8 mouse cellular contexts compared by ENCODE assay signal in genomic region chr10:36974676-36975520, GRCm38 (mm10). TPM values are rescaled to one million over a fixed set of nuclear protein-coding genes. Genes with fewer than 3 reads are reported as not detected.
DNase-seq lines count a peak whose midpoint lies in the region; ATAC-seq and TF ChIP-seq lines count a peak whose summit lies in the region.

No protein-coding gene starts in this region.

- no peaks in the 10 kb centered on the region for H3K9me3 ChIP-seq in limb, embryonic 11.5 days (ENCODE audit: control insufficient read depth, low read length)
- H3K9me3 ChIP-seq in midbrain, embryonic 12.5 days, result no peaks in the 10 kb centered on the region; the same call in 1 of the 2 replicates

- peak; percentile 79 to 95 for DNase-seq in adrenal gland, adult (ENCODE audit: inconsistent age in 2 of 2, low spot score in 1 of 2)
- no peak for DNase-seq in adrenal gland, adult 2 months
- DNase-seq in embryo, embryonic 10.5 days (ENCODE audit: low spot score), result peak; percentile 65
- DNase-seq in gastrocnemius, postnatal 25 days, result peak; percentile 80
- DNase-seq in kidney, adult 2 months, result peak; percentile 68
- DNase-seq in limb, embryonic 11.5 days (ENCODE audit: low spot score), result peak; percentile 80

- H3K4me2 ChIP-seq in limb, embryonic 11.5 days (ENCODE audit: low read depth, severe bottlenecking), result peak overlapping the region; percentile 54
- peak overlapping the region; percentile 62 for H3K4me2 ChIP-seq in midbrain, embryonic 12.5 days (replicated peaks)

- TF ChIP-seq POLR2A in kidney, adult 2 months (IDR thresholded peaks at IDR 0.05; ENCODE audit: low read depth, low read length), result no peak
- TF ChIP-seq POLR2A in small intestine, adult 2 months (IDR thresholded peaks at IDR 0.05; ENCODE audit: low read depth, low read length), result no peak; the same call in 1 of the 2 replicates

- peak overlapping the region; percentile 87 for H3K4me3 ChIP-seq in kidney, adult 2 months (ENCODE audit: insufficient read depth, low read depth, low read length)
- peak overlapping the region; percentile 94 for H3K4me3 ChIP-seq in limb, embryonic 11.5 days (ENCODE audit: low read depth, low read length)
- H3K4me3 ChIP-seq in midbrain, embryonic 12.5 days, result peak overlapping the region; percentile 97
- H3K4me3 ChIP-seq in small intestine, adult 2 months (ENCODE audit: low read depth, low read length), result peak overlapping the region; percentile 71

- H3K27me3 ChIP-seq in kidney, adult 2 months (replicated peaks; ENCODE audit: control insufficient read depth, insufficient read depth, low read length), result no peaks in the 10 kb centered on the region
- no peaks in the 10 kb centered on the region for H3K27me3 ChIP-seq in limb, embryonic 11.5 days (ENCODE audit: control insufficient read depth, insufficient read depth, low read length)
- peaks cover 13% of the 10 kb centered on the region for H3K27me3 ChIP-seq in midbrain, embryonic 12.5 days
- H3K27me3 ChIP-seq in small intestine, adult 2 months (ENCODE audit: control insufficient read depth, insufficient read depth, low read length), result no peaks in the 10 kb centered on the region

- peak overlapping the region; percentile 95 for H3K27ac ChIP-seq in kidney, adult 2 months (ENCODE audit: insufficient read depth, low read depth, low read length)
- H3K27ac ChIP-seq in limb, embryonic 11.5 days (replicated peaks; ENCODE audit: low read depth, low read length), result peak overlapping the region; percentile 96
- H3K27ac ChIP-seq in midbrain, embryonic 12.5 days (replicated peaks), result peak overlapping the region; percentile 99
- peak overlapping the region; percentile 82 for H3K27ac ChIP-seq in small intestine, adult 2 months (ENCODE audit: insufficient read depth, low read depth, low read length)

- H3K4me1 ChIP-seq in kidney, adult 2 months (ENCODE audit: control insufficient read depth, insufficient read depth, low read length), result peaks cover 10% of the 10 kb centered on the region; the same call in 1 of the 2 replicates
- H3K4me1 ChIP-seq in limb, embryonic 11.5 days (ENCODE audit: control insufficient read depth, insufficient read depth, low read length), result no peaks in the 10 kb centered on the region
- H3K4me1 ChIP-seq in midbrain, embryonic 12.5 days, result peaks cover 20% of the 10 kb centered on the region
- peaks cover 2% of the 10 kb centered on the region for H3K4me1 ChIP-seq in small intestine, adult 2 months (ENCODE audit: control insufficient read depth, insufficient read depth, insufficient read length, low read length)

- H3K9ac ChIP-seq in limb, embryonic 11.5 days (ENCODE audit: low read length), result peak overlapping the region; percentile 97
- H3K9ac ChIP-seq in midbrain, embryonic 12.5 days (replicated peaks), result peak overlapping the region; percentile 99

- no peaks in the 10 kb centered on the region for H3K36me3 ChIP-seq in kidney, adult 2 months (ENCODE audit: control insufficient read depth, insufficient read depth, low read length)
- no peaks in the 10 kb centered on the region for H3K36me3 ChIP-seq in limb, embryonic 11.5 days (ENCODE audit: control insufficient read depth, insufficient read depth, low read length)
- 0 out of 2 replicates have a peak, but pooled peaks cover 3% of the 10 kb centered on the region for H3K36me3 ChIP-seq in midbrain, embryonic 12.5 days
- no peaks in the 10 kb centered on the region for H3K36me3 ChIP-seq in small intestine, adult 2 months (ENCODE audit: control insufficient read depth, insufficient read depth, low read length)

- WGBS in kidney, adult 2 months, result under 1% methylated on average over 63 of the region's 63 CpGs
- WGBS in limb, embryonic 11.5 days, result under 1% methylated on average over 58 of the region's 63 CpGs
- under 1% methylated on average over 51 of the region's 63 CpGs for WGBS in midbrain, embryonic 12.5 days
- WGBS in small intestine, adult 2 months, result under 1% methylated on average over 61 of the region's 63 CpGs

- ATAC-seq in limb, embryonic 11.5 days (ENCODE audit: insufficient number of reproducible peaks, low FRiP score, low TSS enrichment, low read depth), result peak; percentile 79
- ATAC-seq in midbrain, embryonic 12.5 days (ENCODE audit: low FRiP score, low read depth), result peak; percentile 82

- no peak for TF ChIP-seq CTCF in kidney, adult 2 months (conservative IDR thresholded peaks at IDR 0.05; ENCODE audit: insufficient read depth, insufficient read length, low read depth, low read length)
- TF ChIP-seq CTCF in small intestine, adult 2 months (IDR thresholded peaks at IDR 0.05; ENCODE audit: extremely low read depth, insufficient read length, insufficient replicate concordance, low read depth, low read length), result no peak

RNA-seq across cellular contexts. Expression of gene Hdac2, which starts 0.6 kb away (rescaled TPM):
- total RNA-seq in adrenal gland, adult 2 months (2021), result 10 to 100 TPM; 84.0 to 87.4 TPM
- polyA plus RNA-seq in adrenal gland, adult 2 months (2012; rRNA removed), result 18.0 and 30.0 TPM in 2 replicates
- 10 to 100 TPM; 50.0 to 58.5 TPM for total RNA-seq in gastrocnemius, postnatal 25 days (2021)
- polyA plus RNA-seq in kidney, adult 2 months (2012; rRNA removed), result 7.3 and 11.4 TPM in 2 replicates
- 374 and 394 TPM in 2 replicates for polyA plus RNA-seq in limb, embryonic 11.5 days (2014; fragmentation: Nextera tagmentation; extraction: Ambion mirVana)
- polyA plus RNA-seq in midbrain, embryonic 12.5 days (2016; fragmentation: Nextera tagmentation; extraction: Ambion mirVana), result 420 and 448 TPM in 2 replicates
- 2.9 and 3.8 TPM in 2 replicates for polyA plus RNA-seq in small intestine, adult 2 months (2012; rRNA removed)

Comparison
In these comparisons a context has a peak if more than half of its experiments do, and no peak if none do; other contexts are left out.
1. RNA of gene Hdac2, which starts 0.6 kb away (polyA plus RNA-seq): 420 to 448 TPM in midbrain, embryonic 12.5 days and 374 to 394 TPM in limb, embryonic 11.5 days; 18.0 to 30.0 TPM in adrenal gland, adult 2 months, 7.3 to 11.4 TPM in kidney, adult 2 months and 2.9 to 3.8 TPM in small intestine, adult 2 months; every median in the first group is over 10 times any median in the second.
2. Peak in every context shown above with its lines, with median percentiles within 50 percentile points of each other: H3K27ac ChIP-seq and H3K4me3 ChIP-seq.